Mouse (Mus musculus) hindbrain, embryonic 15.5 days (tissue): ENCODE measurements around the gene Fkbp3. TPM values are rescaled to one million over a fixed set of nuclear protein-coding genes. Genes with fewer than 3 reads are reported as not detected.
"Not testable (repeated sequence)": the region's sequence is repeated elsewhere in the genome, so short reads cannot be mapped to it uniquely, and the experiment has no call there.

Experiments used
- ATAC-seq: fragments of 200-750 bp; cut with Nextera tagmentation; 2 replicates; pipeline ENCODE4 v1.8.0; 2017; ENCODE audit warnings: low read depth, moderate number of reproducible peaks, moderate TSS enrichment; ENCODE audit not compliant: low FRiP score
- H3K27ac ChIP-seq: fragments of 300-500 bp; sonication (generic); replicated peaks from 2 replicates; pipeline ENCODE4 v1.5.1; 2015; ENCODE audit warnings: mild to moderate bottlenecking, inconsistent platforms
- H3K27me3 ChIP-seq: fragments of 300-500 bp; sonication (generic); 2 replicates; pipeline ENCODE4 v1.6.1; 2015; ENCODE audit warnings: control low read depth, inconsistent platforms
- H3K36me3 ChIP-seq: fragments of 300-500 bp; sonication (generic); 2 replicates; pipeline ENCODE4 v1.6.1; 2015; ENCODE audit warnings: control low read depth, inconsistent platforms
- H3K4me1 ChIP-seq: fragments of 300-500 bp; sonication (generic); replicated peaks from 2 replicates; pipeline ENCODE4 v1.6.1; 2015; ENCODE audit warnings: control low read depth, inconsistent platforms
- H3K4me2 ChIP-seq: fragments of 300-500 bp; sonication (generic); 2 replicates; pipeline ENCODE4 v1.6.1; 2015; ENCODE audit warnings: moderate library complexity, mild to moderate bottlenecking, inconsistent platforms
- H3K4me3 ChIP-seq: fragments of 300-500 bp; sonication (generic); 2 replicates; pipeline ENCODE4 v1.5.1; 2015; ENCODE audit warnings: mild to moderate bottlenecking, inconsistent platforms
- H3K9ac ChIP-seq: fragments of 300-500 bp; sonication (generic); 2 replicates; pipeline ENCODE4 v1.6.1; 2015; ENCODE audit warnings: inconsistent platforms
- H3K9me3 ChIP-seq: fragments of 300-500 bp; sonication (generic); 2 replicates; pipeline ENCODE4 v1.6.1; 2016; ENCODE audit warnings: control low read depth, inconsistent platforms
- WGBS: fragments of 180-500 bp; shearing (Covaris S2); methylation state at CpG from one replicate; pipeline ENCODE4 v1.1.7; 2015; 5-methylcytosine and 5-hydroxymethylcytosine counted together
- polyA plus RNA-seq: library from polyadenylated mRNA; unstranded; fragments of >200 nt; fragmentation: Nextera tagmentation; extraction: Ambion mirVana; gene quantifications from 2 replicates; pipeline ENCODE4 v1.2.1, GENCODE M21; 2015

The Fkbp3 gene
- 397 and 473 TPM in 2 replicates for polyA plus RNA-seq

DNA sequence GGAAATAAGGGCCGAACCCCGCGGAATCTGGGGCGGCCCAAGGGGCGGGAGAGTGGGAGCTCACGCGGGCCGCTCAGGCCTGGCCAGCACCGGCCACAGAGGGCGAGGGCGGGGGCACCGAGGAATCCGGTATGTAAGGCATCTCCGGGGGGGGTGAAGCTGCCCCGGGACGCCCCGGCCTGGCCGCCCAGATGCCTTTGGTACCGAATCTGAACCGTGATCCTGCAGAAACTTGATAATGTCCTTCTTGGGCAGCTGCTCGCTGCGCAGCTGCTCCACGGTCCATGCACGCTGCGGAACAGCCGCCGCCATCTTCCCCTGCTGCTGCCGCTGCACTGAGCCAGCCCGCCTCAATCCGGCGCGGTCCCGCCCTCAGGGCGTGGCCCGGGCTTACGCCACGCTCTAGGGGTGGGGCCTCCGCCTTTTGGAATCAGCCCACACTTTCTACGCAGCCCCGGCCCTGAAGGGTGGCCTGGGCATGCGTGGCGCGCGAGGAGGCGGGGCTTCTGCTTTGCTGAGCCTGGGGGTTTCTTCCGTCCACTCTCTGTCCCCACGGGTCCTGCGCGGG, at the start of gene Fkbp3:
TSS of gene Fkbp3 (minus strand) at position 397 of the 568 bp plus-strand sequence.
- Histone ChIP-seq H3K36me3 (peaks cover 5% of the 10 kb centered on the region), H3K27me3 (no peaks in the 10 kb centered on the region), H3K4me2 (peak within 1 kb of the TSS; percentile 88), H3K4me3 (peak within 1 kb of the TSS; percentile 92), H3K9ac (peak within 1 kb of the TSS; percentile 90), H3K27ac (peak within 1 kb of the TSS; percentile 98), H3K9me3 (no peaks in the 10 kb centered on the region), H3K4me1 (peaks cover 36% of the 10 kb centered on the region)
- under 1% methylated on average over 48 of the region's 49 CpGs for WGBS
- ATAC-seq = peak; percentile 99

DNA sequence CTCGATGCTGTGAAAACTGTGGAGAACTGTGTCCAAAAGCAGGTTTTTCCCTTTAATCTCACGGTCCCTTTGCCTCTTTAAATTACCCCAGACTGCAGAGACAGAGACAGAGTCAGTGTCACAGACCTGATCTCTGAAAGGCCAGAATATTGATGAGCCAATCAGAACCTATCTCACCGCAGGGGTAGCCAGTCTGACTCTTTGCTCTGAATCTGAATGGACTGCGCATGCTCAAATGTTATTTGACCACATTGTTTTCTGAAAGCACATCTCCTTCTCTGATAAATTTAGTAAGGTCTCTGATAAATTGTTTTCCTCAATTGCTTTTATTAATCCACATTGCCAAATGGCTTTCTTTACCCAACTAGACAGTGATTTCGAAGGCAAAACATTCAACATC, 45.6 kb upstream of the Fkbp3 start:
- no peak for ATAC-seq

DNA sequence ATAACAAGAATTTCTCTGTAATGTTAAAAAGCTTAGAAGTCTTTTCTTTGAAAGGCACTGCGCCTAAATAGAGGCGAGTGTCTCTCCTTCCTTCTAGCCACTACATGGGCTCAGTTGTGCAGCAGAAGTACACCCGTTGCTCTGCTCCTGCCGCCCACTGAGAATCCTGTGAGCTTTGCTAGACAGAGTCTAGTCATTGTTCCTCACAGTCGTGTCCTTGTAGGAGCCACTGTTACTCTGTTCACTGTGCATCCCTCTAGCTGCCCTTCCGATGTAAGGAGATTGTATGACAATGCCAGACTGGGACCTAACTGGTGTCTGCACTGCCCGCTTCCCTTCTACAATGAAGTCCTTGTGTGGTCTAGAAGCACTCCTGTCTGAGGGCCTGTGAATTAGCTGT, 45.2 kb upstream of the Fkbp3 start:
- H3K4me1 ChIP-seq = no peaks in the 10 kb centered on the region
- WGBS = 83% methylated on average over 7 of the region's 7 CpGs
- ATAC-seq = no peak
- no peaks in the 10 kb centered on the region for H3K9me3 ChIP-seq
- H3K36me3 ChIP-seq = peaks cover 53% of the 10 kb centered on the region
- no peak overlapping the region for H3K9ac ChIP-seq
- no peak overlapping the region for H3K4me3 ChIP-seq
- no peaks in the 10 kb centered on the region for H3K27me3 ChIP-seq
- H3K27ac ChIP-seq = no peak overlapping the region
- H3K4me2 ChIP-seq = no peak overlapping the region

More for the DNA sequence above, 45.6 kb upstream of the Fkbp3 start:
- Histone ChIP-seq H3K36me3 (peaks cover 55% of the 10 kb centered on the region), H3K27me3 (no peaks in the 10 kb centered on the region), H3K9me3 (no peaks in the 10 kb centered on the region), H3K4me1 (no peaks in the 10 kb centered on the region), H3K27ac (no peak overlapping the region), H3K4me2 (no peak overlapping the region), H3K4me3 (no peak overlapping the region), H3K9ac (no peak overlapping the region)
- 88% methylated on average over 5 of the region's 5 CpGs for WGBS

- H3K4me1 ChIP-seq, H3K9ac ChIP-seq, ATAC-seq, H3K4me3 ChIP-seq, H3K9me3 ChIP-seq, H3K27ac ChIP-seq, H3K4me2 ChIP-seq, H3K27me3 ChIP-seq: not testable (repeated sequence)
- WGBS = 96% methylated on average over 3 of the region's 3 CpGs
- peaks cover 32% of the 10 kb centered on the region for H3K36me3 ChIP-seq
These were observed 41.2 kb upstream of the Fkbp3 start for GRCm38 (mm10) chr12:65114978-65115377.

DNA sequence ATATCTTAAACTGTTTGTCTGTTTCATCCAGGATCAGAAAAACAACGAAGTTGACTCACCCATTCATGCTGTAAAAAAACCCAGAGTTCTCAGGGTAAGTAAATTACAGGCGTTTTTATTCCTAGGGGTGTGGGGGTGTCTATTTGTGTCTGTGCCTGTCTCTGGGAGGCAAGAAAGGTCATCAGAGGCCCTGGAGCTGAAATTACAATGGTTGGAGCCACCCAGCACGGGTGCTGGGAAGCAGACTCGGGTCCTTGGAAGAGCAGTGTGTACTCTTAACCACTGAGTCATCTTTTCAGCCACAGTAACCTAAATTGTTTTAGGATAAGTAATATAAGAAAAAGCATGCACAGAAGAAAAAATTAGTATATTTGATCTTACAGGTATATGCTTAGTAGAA, 40.1 kb upstream of the Fkbp3 start:
- no peak overlapping the region for H3K4me2 ChIP-seq
- H3K9ac ChIP-seq = no peak overlapping the region
- H3K4me3 ChIP-seq = no peak overlapping the region
- ATAC-seq = no peak
- H3K27ac ChIP-seq = no peak overlapping the region
- H3K27me3 ChIP-seq = no peaks in the 10 kb centered on the region
- no peaks in the 10 kb centered on the region for H3K4me1 ChIP-seq
- peaks cover 23% of the 10 kb centered on the region for H3K36me3 ChIP-seq
- WGBS = 90% methylated on average over 4 of the region's 4 CpGs
- no peaks in the 10 kb centered on the region for H3K9me3 ChIP-seq

GRCm38 (mm10) chr12:65112811-65113210, 39.0 kb upstream of the Fkbp3 start:
- Histone ChIP-seq H3K27me3 (no peaks in the 10 kb centered on the region), H3K9ac (no peak overlapping the region), H3K4me3 (no peak overlapping the region), H3K4me1 (no peaks in the 10 kb centered on the region), H3K4me2 (no peak overlapping the region), H3K36me3 (peaks cover 21% of the 10 kb centered on the region), H3K9me3 (no peaks in the 10 kb centered on the region), H3K27ac (no peak overlapping the region)
- ATAC-seq = no peak
- 100% methylated on average over 1 of the region's 1 CpGs for WGBS

- WGBS = 93% methylated on average over 3 of the region's 3 CpGs
- no peak overlapping the region for H3K9ac ChIP-seq
These were observed 37.7 kb upstream of the Fkbp3 start for GRCm38 (mm10) chr12:65111503-65111902.

GRCm38 (mm10) chr12:65108746-65109145, 34.9 kb upstream of the Fkbp3 start:
- Histone ChIP-seq H3K27ac (no peak overlapping the region), H3K4me1 (no peaks in the 10 kb centered on the region), H3K4me2 (no peak overlapping the region), H3K36me3 (peaks cover 18% of the 10 kb centered on the region), H3K9ac (no peak overlapping the region), H3K27me3 (no peaks in the 10 kb centered on the region), H3K9me3 (no peaks in the 10 kb centered on the region), H3K4me3 (no peak overlapping the region)
- ATAC-seq = no peak
- WGBS = 86% methylated on average over 1 of the region's 1 CpGs

More at GRCm38 (mm10) chr12:65111503-65111902, 37.7 kb upstream of the Fkbp3 start:
- Histone ChIP-seq H3K9me3 (no peaks in the 10 kb centered on the region), H3K36me3 (peaks cover 19% of the 10 kb centered on the region), H3K4me1 (no peaks in the 10 kb centered on the region), H3K4me2 (no peak overlapping the region), H3K4me3 (no peak overlapping the region), H3K27ac (no peak overlapping the region), H3K27me3 (no peaks in the 10 kb centered on the region)
- no peak for ATAC-seq

DNA sequence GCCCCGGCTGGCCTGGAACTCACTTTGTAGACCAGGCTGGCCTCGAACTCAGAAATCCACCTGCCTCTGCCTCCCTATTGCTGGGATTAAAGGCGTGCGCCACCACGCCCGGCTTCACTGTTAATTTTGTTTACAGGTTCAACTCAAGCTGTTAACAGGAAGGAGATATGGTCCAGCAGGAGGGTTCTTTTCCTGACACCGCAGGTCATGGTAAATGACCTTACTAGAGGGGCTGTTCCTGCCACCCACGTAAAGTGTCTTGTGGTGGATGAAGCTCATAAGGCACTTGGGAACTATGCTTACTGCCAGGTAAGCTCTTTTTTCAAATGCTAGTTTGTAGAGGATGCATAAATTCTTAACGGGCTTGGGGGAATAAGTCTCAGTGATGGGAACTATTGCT, 3.1 kb upstream of the Fkbp3 start:
- Histone ChIP-seq H3K4me1 (peaks cover 36% of the 10 kb centered on the region), H3K9ac (no peak overlapping the region)
- no peak for ATAC-seq

GRCm38 (mm10) chr12:65075733-65076310, 2.0 kb upstream of the Fkbp3 start:
- WGBS = under 1% methylated on average over 41 of the region's 41 CpGs
- Histone ChIP-seq H3K9ac (peak overlapping the region; percentile 88), H3K27me3 (no peaks in the 10 kb centered on the region), H3K4me2 (peak overlapping the region; percentile 88), H3K27ac (peak overlapping the region; percentile 98), H3K9me3 (no peaks in the 10 kb centered on the region), H3K4me1 (peaks cover 36% of the 10 kb centered on the region), H3K4me3 (peak overlapping the region; percentile 92), H3K36me3 (0 out of 2 replicates have a peak, but pooled peaks cover 9% of the 10 kb centered on the region)
- ATAC-seq = 0 out of 2 replicates have a peak, but pooled peaks have one; percentile 8

More for the DNA sequence above, 3.1 kb upstream of the Fkbp3 start:
- H3K27me3 ChIP-seq = no peaks in the 10 kb centered on the region
- H3K27ac ChIP-seq = no peak overlapping the region
- peak overlapping the region; percentile 88 for H3K4me2 ChIP-seq
- 87% methylated on average over 9 of the region's 9 CpGs for WGBS
- H3K4me3 ChIP-seq = peak overlapping the region; percentile 92
- 0 out of 2 replicates have a peak, but pooled peaks cover 9% of the 10 kb centered on the region for H3K36me3 ChIP-seq
- no peaks in the 10 kb centered on the region for H3K9me3 ChIP-seq

- ATAC-seq = peak; percentile 40
- Histone ChIP-seq H3K9ac (peak within 1 kb of the TSS; percentile 90), H3K4me1 (peaks cover 36% of the 10 kb centered on the region), H3K27me3 (no peaks in the 10 kb centered on the region), H3K4me3 (peak within 1 kb of the TSS; percentile 92), H3K9me3 (no peaks in the 10 kb centered on the region), H3K27ac (peak within 1 kb of the TSS; percentile 98), H3K4me2 (peak within 1 kb of the TSS; percentile 88), H3K36me3 (0 out of 2 replicates have a peak, but pooled peaks cover 2% of the 10 kb centered on the region)
- 2% methylated on average over 39 of the region's 39 CpGs for WGBS
These were observed 1.4 kb upstream of the Fkbp3 start, which contains the start of gene Fancm for GRCm38 (mm10) chr12:65075085-65075732. Fancm (plus strand) TSS chr12:65075603.

DNA sequence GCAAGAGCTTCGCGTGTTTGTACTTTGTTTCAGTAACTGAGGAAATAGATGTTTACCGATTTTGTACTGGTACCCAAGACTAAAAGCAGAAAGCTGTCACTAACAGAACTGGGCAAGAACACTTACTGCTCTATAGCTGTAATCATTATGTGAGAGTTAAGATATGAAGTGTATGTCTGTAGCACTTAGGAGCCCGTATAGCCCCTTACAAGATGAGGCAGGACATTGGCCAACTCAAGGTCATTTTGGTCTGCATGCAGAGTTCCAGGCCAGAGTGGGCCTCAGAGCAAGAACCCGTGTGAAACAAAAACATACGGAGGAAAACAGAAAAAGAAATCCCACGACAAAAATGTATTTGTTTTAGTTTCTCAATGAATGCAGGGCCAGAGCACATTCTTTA, 844 bp upstream of the Fkbp3 start:
- H3K27ac ChIP-seq = peak overlapping the region; percentile 98
- H3K36me3 ChIP-seq = no peaks in the 10 kb centered on the region
- peak overlapping the region; percentile 90; the same call in 1 of the 2 replicates for H3K9ac ChIP-seq
- H3K4me2 ChIP-seq = peak overlapping the region; percentile 88
- H3K27me3 ChIP-seq = no peaks in the 10 kb centered on the region
- 44% methylated on average over 7 of the region's 7 CpGs for WGBS
- no peaks in the 10 kb centered on the region for H3K9me3 ChIP-seq
- H3K4me1 ChIP-seq = peaks cover 36% of the 10 kb centered on the region
- peak overlapping the region; percentile 92 for H3K4me3 ChIP-seq
- ATAC-seq = no peak
